9 mouse cellular contexts compared by ENCODE assay signal in genomic region chr2:142700689-142701088, GRCm38 (mm10).
DNase-seq lines count a peak whose midpoint lies in the region; ATAC-seq and TF ChIP-seq lines count a peak whose summit lies in the region.
"Had no signal": no experiment of that assay in that cellular context is flagged by ENCODE, and none has a peak within 500 bp of the region (broad histone marks: within the 10 kb centered on the region; RNA-seq: fewer than 3 reads in every experiment).

No protein-coding gene starts in this region.

- H3K9ac ChIP-seq in hindbrain, embryonic 12.5 days, result no peak overlapping the region
- H3K9ac ChIP-seq in midbrain, embryonic 15.5 days, result no peak overlapping the region
- no peak overlapping the region for H3K9ac ChIP-seq in intestine, postnatal 0 days (ENCODE audit: low read depth, low read length)
- H3K9ac ChIP-seq: embryonic facial prominence, embryonic 12.5 days had no signal

- H3K4me1 ChIP-seq in heart, embryonic 10.5 days, result no peaks in the 10 kb centered on the region
- H3K4me1 ChIP-seq in hindbrain, embryonic 12.5 days, result no peaks in the 10 kb centered on the region
- H3K4me1 ChIP-seq in midbrain, embryonic 15.5 days, result no peaks in the 10 kb centered on the region
- H3K4me1 ChIP-seq in intestine, postnatal 0 days (replicated peaks; ENCODE audit: control insufficient read depth, insufficient read depth, low read length), result no peaks in the 10 kb centered on the region
- H3K4me1 ChIP-seq: embryonic facial prominence, embryonic 12.5 days had no signal

- H3K4me2 ChIP-seq in hindbrain, embryonic 12.5 days (replicated peaks), result no peak overlapping the region
- no peak overlapping the region for H3K4me2 ChIP-seq in midbrain, embryonic 15.5 days
- H3K4me2 ChIP-seq in intestine, postnatal 0 days (replicated peaks; ENCODE audit: low read depth), result no peak overlapping the region
- H3K4me2 ChIP-seq: embryonic facial prominence, embryonic 12.5 days had no signal

- no peaks in the 10 kb centered on the region for H3K27me3 ChIP-seq in heart, embryonic 10.5 days (ENCODE audit: insufficient read depth, poor library complexity, severe bottlenecking)
- H3K27me3 ChIP-seq in hindbrain, embryonic 12.5 days, result 0 out of 2 replicates have a peak, but pooled peaks cover 2% of the 10 kb centered on the region
- no peaks in the 10 kb centered on the region for H3K27me3 ChIP-seq in midbrain, embryonic 15.5 days (replicated peaks)
- H3K27me3 ChIP-seq in intestine, postnatal 0 days (replicated peaks; ENCODE audit: control insufficient read depth, insufficient read depth, low read length), result no peaks in the 10 kb centered on the region
- H3K27me3 ChIP-seq: embryonic facial prominence, embryonic 12.5 days had no signal

- H3K4me3 ChIP-seq in heart, embryonic 10.5 days, result no peak overlapping the region
- no peak overlapping the region for H3K4me3 ChIP-seq in hindbrain, embryonic 12.5 days
- H3K4me3 ChIP-seq in midbrain, embryonic 15.5 days, result no peak overlapping the region
- no peak overlapping the region for H3K4me3 ChIP-seq in intestine, postnatal 0 days (ENCODE audit: low read depth, low read length)
- H3K4me3 ChIP-seq: embryonic facial prominence, embryonic 12.5 days had no signal

- 0 out of 2 replicates have a peak, but pooled peaks have one; percentile 67 for ATAC-seq in hindbrain, embryonic 12.5 days (ENCODE audit: low FRiP score)
- 0 out of 2 replicates have a peak, but pooled peaks have one; percentile 42 for ATAC-seq in midbrain, embryonic 15.5 days (replicated peaks)
- ATAC-seq in intestine, postnatal 0 days, result no peak

- 75% methylated on average over 4 of the region's 4 CpGs for WGBS in heart, embryonic 10.5 days
- 57% methylated on average over 4 of the region's 4 CpGs for WGBS in hindbrain, embryonic 12.5 days
- WGBS in midbrain, embryonic 15.5 days, result 41% methylated on average over 4 of the region's 4 CpGs
- 72% methylated on average over 4 of the region's 4 CpGs for WGBS in intestine, postnatal 0 days

- H3K9me3 ChIP-seq in heart, embryonic 10.5 days, result no peaks in the 10 kb centered on the region
- H3K9me3 ChIP-seq in hindbrain, embryonic 12.5 days (replicated peaks), result no peaks in the 10 kb centered on the region
- no peaks in the 10 kb centered on the region for H3K9me3 ChIP-seq in midbrain, embryonic 15.5 days
- H3K9me3 ChIP-seq in intestine, postnatal 0 days (ENCODE audit: control insufficient read depth), result no peaks in the 10 kb centered on the region
- H3K9me3 ChIP-seq: embryonic facial prominence, embryonic 12.5 days had no signal

- TF ChIP-seq CTCF in intestine, postnatal 0 days (IDR thresholded peaks at IDR 0.05; ENCODE audit: low read depth), result no peak

- H3K36me3 ChIP-seq in heart, embryonic 10.5 days, result peaks cover 9% of the 10 kb centered on the region; the same call in 1 of the 2 replicates
- H3K36me3 ChIP-seq in hindbrain, embryonic 12.5 days, result no peaks in the 10 kb centered on the region
- no peaks in the 10 kb centered on the region for H3K36me3 ChIP-seq in midbrain, embryonic 15.5 days (replicated peaks)
- H3K36me3 ChIP-seq in intestine, postnatal 0 days (ENCODE audit: control insufficient read depth, insufficient read depth), result peaks cover 7% of the 10 kb centered on the region; the same call in 1 of the 2 replicates
- H3K36me3 ChIP-seq: embryonic facial prominence, embryonic 12.5 days had no signal

- DNase-seq in heart, adult 18-20 months, result peak; percentile 50 to 56
- DNase-seq in heart, embryonic 10.5 days (ENCODE audit: low spot score), result no peak
- DNase-seq in cerebellum, postnatal 10 days, result peak; percentile 52 to 63
- DNase-seq in B cell, adult 2 months, result no peak
- no peak for DNase-seq in kidney, adult 9 months

- H3K27ac ChIP-seq in heart, embryonic 10.5 days, result no peak overlapping the region
- no peak overlapping the region for H3K27ac ChIP-seq in hindbrain, embryonic 12.5 days
- no peak overlapping the region for H3K27ac ChIP-seq in midbrain, embryonic 15.5 days
- no peak overlapping the region for H3K27ac ChIP-seq in intestine, postnatal 0 days (ENCODE audit: low read depth, low read length)
- H3K27ac ChIP-seq: embryonic facial prominence, embryonic 12.5 days had no signal

Comparison
In these comparisons a context has a peak if more than half of its experiments do, and no peak if none do; other contexts are left out.
1. DNase-seq: peak in heart, adult 18-20 months (2 of 2) and cerebellum, postnatal 10 days (2 of 2); none in heart, embryonic 10.5 days (single experiment), B cell, adult 2 months (0 of 2) and kidney, adult 9 months (single experiment).